Mouse (Mus musculus): ENCODE results near the gene Mns1.

DNA sequence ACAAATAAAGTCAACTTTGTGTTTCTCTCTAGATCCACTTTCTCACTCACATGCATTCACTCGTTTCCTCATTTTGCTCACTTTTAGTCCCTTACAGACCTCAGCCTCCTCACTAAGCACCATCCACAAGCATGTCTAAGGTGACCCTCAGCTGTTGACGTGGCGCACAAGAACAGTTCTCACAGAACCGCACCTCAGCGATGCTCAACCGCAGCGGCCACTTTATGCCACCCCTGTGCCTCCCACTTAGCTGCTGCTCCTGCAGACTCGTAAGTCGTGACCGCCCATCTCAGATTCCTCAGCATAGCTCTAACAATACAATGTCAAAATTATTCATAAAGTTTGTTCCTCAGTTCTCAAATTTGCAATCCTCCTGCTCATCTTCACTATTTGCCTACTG, 30.8 kb downstream of the Mns1 start:
- TF ChIP-seq EP300 (IDR thresholded peaks at IDR 0.05; ENCODE audit: low read depth) = no peak
- TF ChIP-seq CTCF (IDR thresholded peaks at IDR 0.05; ENCODE audit: low read depth) = no peak

Data from liver, postnatal 0 days (tissue).